Mouse (Mus musculus) stomach, embryonic 14.5 days (tissue): Measurements from ENCODE around the gene Ctnnal1. TPM values are rescaled to one million over a fixed set of nuclear protein-coding genes. Genes with fewer than 3 reads are reported as not detected.

Experiments used
- ATAC-seq: fragments of 200-750 bp; cut with Nextera tagmentation; 2 replicates; pipeline ENCODE4 v1.8.0; 2017; ENCODE audit warnings: low read depth, moderate TSS enrichment; ENCODE audit not compliant: insufficient number of reproducible peaks, insufficient read depth, low FRiP score
- H3K27ac ChIP-seq: fragments of 300-500 bp; sonication (generic); 2 replicates; pipeline ENCODE4 v1.5.1; 2014; ENCODE audit warnings: mild to moderate bottlenecking, low read length, moderate library complexity, mixed read lengths
- H3K27me3 ChIP-seq: fragments of 300-500 bp; sonication (generic); 2 replicates; pipeline ENCODE4 v1.6.1; 2014; ENCODE audit warnings: low read length, control low read depth, mixed read lengths; ENCODE audit not compliant: control insufficient read depth, insufficient read depth
- H3K36me3 ChIP-seq: fragments of 300-500 bp; sonication (generic); 2 replicates; pipeline ENCODE4 v1.6.1; 2014; ENCODE audit warnings: mild to moderate bottlenecking, control low read depth, low read length, moderate library complexity, mixed read lengths; ENCODE audit not compliant: control insufficient read depth, insufficient read depth
- H3K4me1 ChIP-seq: fragments of 300-500 bp; sonication (generic); 2 replicates; pipeline ENCODE4 v1.6.1; 2014; ENCODE audit warnings: low read length, control low read depth, mixed read lengths; ENCODE audit not compliant: control insufficient read depth, insufficient read depth
- H3K4me2 ChIP-seq: fragments of 300-500 bp; sonication (generic); replicated peaks from 2 replicates; pipeline ENCODE4 v1.6.1; 2014; ENCODE audit warnings: low read depth, low read length, control low read depth
- H3K4me3 ChIP-seq: fragments of 300-500 bp; sonication (generic); 2 replicates; pipeline ENCODE4 v1.5.1; 2014; ENCODE audit warnings: low read depth, low read length, control low read depth
- H3K9ac ChIP-seq: fragments of 300-500 bp; sonication (generic); replicated peaks from 2 replicates; pipeline ENCODE4 v1.6.1; 2014; ENCODE audit warnings: low read depth, mild to moderate bottlenecking, control low read depth, low read length, moderate library complexity, mixed read lengths
- H3K9me3 ChIP-seq: fragments of 300-500 bp; sonication (generic); 2 replicates; pipeline ENCODE4 v1.6.1; 2016; ENCODE audit warnings: low read depth, low read length, control low read depth; ENCODE audit not compliant: control insufficient read depth
- WGBS: fragments of 180-500 bp; shearing (Covaris S2); extraction: QIAGEN DNeasy Blood & Tissue Kit; methylation state at CpG from one replicate; pipeline ENCODE4 v1.1.7; 2014; 5-methylcytosine and 5-hydroxymethylcytosine counted together
- polyA plus RNA-seq: library from polyadenylated mRNA; unstranded; fragments of >200 nt; fragmentation: Nextera tagmentation; extraction: Ambion mirVana; gene quantifications from 2 replicates; pipeline ENCODE4 v1.2.1, GENCODE M21; 2014

Ctnnal1 gene
- polyA plus RNA-seq, 1 experiment from 2014 or later = 26.7 TPM

DNA sequence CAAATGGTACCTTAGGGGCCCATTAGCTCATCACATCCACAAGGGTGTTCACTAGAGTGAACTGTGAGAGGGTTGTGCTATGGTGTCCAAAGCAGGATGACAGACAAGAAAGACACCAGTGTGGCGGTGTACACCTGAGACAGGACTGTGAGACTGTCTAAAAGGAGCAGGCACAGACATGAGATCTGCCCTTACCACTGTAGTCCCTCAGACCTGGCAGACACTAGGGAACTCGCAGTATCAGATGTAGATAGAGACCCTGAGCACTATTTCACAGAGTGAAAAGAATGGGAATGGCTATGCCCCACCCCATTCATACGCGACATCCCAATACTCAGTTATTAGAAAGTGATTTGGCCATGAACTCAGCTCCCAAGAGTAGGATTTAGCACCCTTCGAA lies 9.1 kb downstream of the Ctnnal1 start:
- no peak overlapping the region for H3K9ac ChIP-seq
- no peak; the same call in 1 of the 2 replicates for ATAC-seq
- H3K36me3 ChIP-seq = no peaks in the 10 kb centered on the region
- H3K27me3 ChIP-seq = no peaks in the 10 kb centered on the region
- H3K9me3 ChIP-seq = no peaks in the 10 kb centered on the region
- no peak overlapping the region for H3K4me3 ChIP-seq
- H3K4me1 ChIP-seq = 0 out of 2 replicates have a peak, but pooled peaks cover 2% of the 10 kb centered on the region
- H3K4me2 ChIP-seq = no peak overlapping the region
- 88% methylated on average over 5 of the region's 5 CpGs for WGBS
- H3K27ac ChIP-seq = no peak overlapping the region

DNA sequence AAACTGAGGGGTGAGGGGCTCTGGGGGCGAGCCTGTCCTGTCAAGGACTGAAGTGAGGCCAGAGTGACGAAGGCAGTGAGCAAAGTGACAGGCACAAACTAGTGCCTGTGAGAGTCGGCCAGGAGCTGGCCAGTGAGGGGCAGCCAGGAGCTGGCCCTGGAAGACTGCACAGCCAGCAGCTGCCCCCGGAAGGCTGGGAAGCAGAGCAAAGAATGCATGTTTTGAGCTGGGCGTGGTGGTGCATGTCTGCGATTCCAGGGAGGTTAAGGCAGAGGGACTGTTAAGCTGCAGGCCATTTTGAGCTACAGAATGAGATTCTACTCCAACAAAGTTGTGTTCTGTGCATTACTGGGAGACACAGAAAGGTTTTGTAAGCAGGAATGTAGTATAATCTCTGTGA lies 14.3 kb downstream of the Ctnnal1 start:
- WGBS = 27% methylated on average over 6 of the region's 6 CpGs
- no peaks in the 10 kb centered on the region for H3K27me3 ChIP-seq
- no peak overlapping the region for H3K27ac ChIP-seq
- no peaks in the 10 kb centered on the region for H3K9me3 ChIP-seq
- no peak overlapping the region for H3K9ac ChIP-seq
- H3K36me3 ChIP-seq = no peaks in the 10 kb centered on the region
- no peak overlapping the region for H3K4me2 ChIP-seq
- H3K4me1 ChIP-seq = 0 out of 2 replicates have a peak, but pooled peaks cover 3% of the 10 kb centered on the region
- no peak overlapping the region for H3K4me3 ChIP-seq
- no peak for ATAC-seq

DNA sequence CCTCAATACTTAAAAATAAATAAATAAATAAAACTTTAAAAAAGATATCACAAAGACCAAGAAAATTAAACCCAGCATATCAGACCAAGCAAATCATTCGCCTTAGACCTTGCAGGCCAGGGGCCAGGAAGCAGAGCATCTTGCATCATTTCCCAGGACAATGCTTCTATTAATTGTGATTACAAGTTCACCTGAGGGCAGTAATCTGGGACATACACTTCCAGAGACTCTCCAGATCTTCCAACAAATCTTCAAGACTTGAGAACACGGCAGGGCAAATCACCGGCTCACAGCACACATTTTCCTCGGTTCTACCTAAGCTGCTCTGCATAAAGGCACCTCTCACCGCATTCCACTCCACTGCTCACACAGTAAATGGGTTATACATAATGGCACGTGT lies 16.9 kb downstream of the Ctnnal1 start:
- 87% methylated on average over 6 of the region's 6 CpGs for WGBS
- no peak for ATAC-seq
- Histone ChIP-seq H3K27me3 (no peaks in the 10 kb centered on the region), H3K27ac (no peak overlapping the region), H3K4me1 (0 out of 2 replicates have a peak, but pooled peaks cover 3% of the 10 kb centered on the region), H3K4me2 (no peak overlapping the region), H3K9me3 (no peaks in the 10 kb centered on the region), H3K36me3 (no peaks in the 10 kb centered on the region; the same call in 1 of the 2 replicates), H3K9ac (no peak overlapping the region), H3K4me3 (no peak overlapping the region)

DNA sequence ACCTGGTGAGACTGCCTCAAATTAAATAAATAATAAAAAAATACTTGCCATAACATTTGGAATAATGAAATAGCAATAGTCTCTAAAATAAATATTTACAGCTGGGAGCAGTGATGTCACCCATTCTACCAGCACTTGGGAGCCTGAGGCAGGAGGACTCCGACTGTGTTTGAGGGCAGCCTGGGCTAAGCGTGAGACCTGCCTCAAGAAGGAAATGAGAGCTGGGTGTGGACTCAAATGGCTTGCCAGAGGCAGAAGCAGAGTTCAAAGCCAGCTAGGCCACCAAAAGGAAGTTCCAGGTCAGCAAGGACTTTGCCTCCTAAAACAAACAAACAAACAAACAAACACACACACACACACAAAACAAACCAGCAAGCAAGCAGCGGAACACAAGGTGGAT lies 17.6 kb downstream of the Ctnnal1 start:
- no peak overlapping the region for H3K27ac ChIP-seq
- no peak for ATAC-seq
- no peak overlapping the region for H3K4me2 ChIP-seq
- H3K36me3 ChIP-seq = no peaks in the 10 kb centered on the region; the same call in 1 of the 2 replicates
- no peaks in the 10 kb centered on the region for H3K27me3 ChIP-seq
- H3K4me3 ChIP-seq = no peak overlapping the region
- 85% methylated on average over 3 of the region's 3 CpGs for WGBS
- no peak overlapping the region for H3K9ac ChIP-seq
- no peaks in the 10 kb centered on the region for H3K9me3 ChIP-seq
- H3K4me1 ChIP-seq = 0 out of 2 replicates have a peak, but pooled peaks cover 3% of the 10 kb centered on the region

DNA sequence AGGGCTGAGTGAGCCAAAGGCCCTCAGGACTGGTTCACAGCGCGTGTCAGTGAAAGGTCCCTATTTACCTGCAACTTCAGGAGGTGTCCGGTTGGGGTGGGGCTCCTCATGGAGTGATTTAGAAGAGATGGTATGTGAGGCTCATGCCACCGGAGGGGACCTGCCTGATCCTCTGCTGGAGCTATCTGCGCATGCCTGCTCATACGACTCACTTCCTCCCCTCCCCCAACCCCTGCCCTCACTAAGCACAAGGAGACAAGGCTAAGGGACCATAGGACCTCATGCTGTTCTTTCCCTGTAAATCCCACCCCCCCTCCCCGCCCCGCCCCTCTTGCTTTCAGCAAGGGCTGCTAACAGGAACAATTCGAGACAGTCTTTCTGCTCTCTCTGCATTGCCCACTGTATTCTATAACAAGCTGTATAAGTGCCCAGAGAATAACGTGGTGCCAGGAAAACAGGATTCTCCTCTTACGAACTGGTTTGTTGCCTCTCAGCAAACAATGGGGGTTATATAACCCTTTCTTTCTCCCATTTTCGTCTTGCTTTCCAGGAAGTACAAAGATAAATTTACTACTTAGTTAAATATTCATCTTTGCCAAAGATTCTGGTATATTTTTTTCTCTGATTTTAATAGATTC lies 19.0 kb downstream of the Ctnnal1 start:
- H3K27ac ChIP-seq = no peak overlapping the region
- H3K4me3 ChIP-seq = no peak overlapping the region
- 0 out of 2 replicates have a peak, but pooled peaks cover 2% of the 10 kb centered on the region for H3K4me1 ChIP-seq
- no peak for ATAC-seq
- 71% methylated on average over 12 of the region's 12 CpGs for WGBS
- no peak overlapping the region for H3K4me2 ChIP-seq
- H3K9ac ChIP-seq = no peak overlapping the region
- H3K36me3 ChIP-seq = no peaks in the 10 kb centered on the region; the same call in 1 of the 2 replicates
- no peaks in the 10 kb centered on the region for H3K9me3 ChIP-seq
- no peaks in the 10 kb centered on the region for H3K27me3 ChIP-seq

DNA sequence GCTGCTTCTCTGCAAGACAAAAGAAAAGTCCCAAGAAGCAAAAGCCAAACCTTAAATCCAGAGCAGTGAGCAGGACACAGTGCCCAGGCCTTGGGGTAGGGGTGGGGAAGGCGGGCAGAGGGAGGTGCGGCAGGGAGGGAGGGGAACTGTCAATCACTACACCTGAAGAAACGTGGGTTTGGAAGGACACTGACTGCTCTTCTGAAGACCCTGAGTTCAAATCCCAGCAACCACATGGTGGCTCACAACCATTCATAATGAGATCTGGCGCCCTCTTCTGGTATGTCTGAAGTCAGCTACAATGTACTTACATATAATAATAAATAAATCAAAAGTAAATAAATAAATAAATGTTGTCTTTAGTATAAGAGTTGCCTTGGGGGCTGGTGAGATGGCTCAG lies 20.1 kb downstream of the Ctnnal1 start:
- Histone ChIP-seq H3K27ac (no peak overlapping the region), H3K9me3 (no peaks in the 10 kb centered on the region), H3K4me3 (no peak overlapping the region), H3K27me3 (no peaks in the 10 kb centered on the region), H3K9ac (no peak overlapping the region), H3K4me1 (no peaks in the 10 kb centered on the region), H3K36me3 (no peaks in the 10 kb centered on the region; the same call in 1 of the 2 replicates), H3K4me2 (no peak overlapping the region)
- 91% methylated on average over 4 of the region's 4 CpGs for WGBS
- ATAC-seq = no peak

DNA sequence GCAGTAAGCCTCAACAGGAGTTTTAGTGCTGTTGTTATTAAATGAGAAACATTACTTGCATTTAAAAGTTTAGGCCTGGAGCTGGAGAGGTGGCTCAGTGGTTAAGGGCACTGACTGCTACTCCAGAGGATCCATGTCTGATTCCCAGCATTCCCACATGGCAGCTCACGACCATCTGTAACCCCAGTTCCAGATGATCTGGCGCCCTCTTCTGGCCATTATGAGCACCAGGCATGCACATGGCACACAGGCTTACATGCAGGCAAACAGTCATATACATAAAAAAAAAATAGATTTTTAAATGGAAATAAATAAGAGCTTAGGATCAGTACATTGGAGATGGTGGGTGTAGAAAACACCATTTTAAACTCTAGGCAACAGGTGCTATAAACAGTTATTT lies 21.0 kb downstream of the Ctnnal1 start:
- Histone ChIP-seq H3K36me3 (no peaks in the 10 kb centered on the region; the same call in 1 of the 2 replicates), H3K4me3 (no peak overlapping the region), H3K4me1 (no peaks in the 10 kb centered on the region), H3K9ac (no peak overlapping the region), H3K4me2 (no peak overlapping the region), H3K27ac (no peak overlapping the region), H3K9me3 (no peaks in the 10 kb centered on the region), H3K27me3 (no peaks in the 10 kb centered on the region)
- ATAC-seq = no peak
- 77% methylated on average over 2 of the region's 2 CpGs for WGBS

DNA sequence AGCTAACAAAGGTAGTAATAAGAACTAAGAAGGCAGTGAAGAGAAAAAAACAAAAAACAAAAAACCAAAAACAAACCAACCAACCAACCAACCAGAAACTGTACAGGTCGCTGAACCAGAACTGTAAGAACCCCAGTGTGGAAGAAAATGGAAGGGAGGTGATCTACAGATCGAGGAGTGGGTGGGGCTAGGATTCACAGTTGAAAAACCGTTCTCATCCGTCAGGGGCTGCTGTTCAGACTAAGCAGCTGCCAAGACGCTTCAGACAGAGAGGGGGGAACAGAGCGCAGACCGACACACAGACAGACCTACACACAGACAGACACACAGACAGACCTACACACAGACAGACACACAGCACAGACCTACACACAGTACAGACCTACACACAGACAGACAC lies 22.5 kb downstream of the Ctnnal1 start:
- H3K9ac ChIP-seq = no peak overlapping the region
- no peaks in the 10 kb centered on the region for H3K4me1 ChIP-seq
- H3K27me3 ChIP-seq = no peaks in the 10 kb centered on the region
- no peak overlapping the region for H3K4me2 ChIP-seq
- WGBS = 74% methylated on average over 7 of the region's 7 CpGs
- no peak overlapping the region for H3K27ac ChIP-seq
- H3K9me3 ChIP-seq = no peaks in the 10 kb centered on the region
- no peak overlapping the region for H3K4me3 ChIP-seq
- ATAC-seq = no peak
- H3K36me3 ChIP-seq = no peaks in the 10 kb centered on the region; the same call in 1 of the 2 replicates

DNA sequence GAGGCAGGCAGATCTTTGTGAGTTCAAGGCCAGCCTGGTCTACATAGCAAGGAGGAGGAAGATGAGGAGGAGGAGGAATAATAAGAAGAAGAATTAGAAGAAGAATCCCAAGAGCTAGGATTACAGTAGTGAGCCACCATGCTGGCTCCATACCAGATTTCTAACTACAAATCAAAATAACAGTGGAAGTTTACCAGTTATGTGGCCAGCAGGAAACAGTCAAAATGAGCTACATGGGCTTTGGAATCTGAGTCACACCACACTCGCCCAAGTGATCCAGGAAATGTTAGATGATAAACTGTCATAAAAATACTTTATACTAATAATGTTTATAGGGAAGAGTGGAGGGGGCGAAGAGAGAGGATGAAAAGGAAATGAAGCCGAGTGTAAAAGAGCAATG lies 24.7 kb downstream of the Ctnnal1 start:
- H3K9me3 ChIP-seq = no peaks in the 10 kb centered on the region
- WGBS = 63% methylated on average over 3 of the region's 3 CpGs
- H3K36me3 ChIP-seq = no peaks in the 10 kb centered on the region; the same call in 1 of the 2 replicates
- no peak overlapping the region for H3K27ac ChIP-seq
- no peaks in the 10 kb centered on the region for H3K4me1 ChIP-seq
- ATAC-seq = no peak
- no peaks in the 10 kb centered on the region for H3K27me3 ChIP-seq
- H3K9ac ChIP-seq = no peak overlapping the region
- H3K4me2 ChIP-seq = no peak overlapping the region
- no peak overlapping the region for H3K4me3 ChIP-seq
